Mouse (Mus musculus): ENCODE measurements around the gene Mecr.

The Mecr gene

GRCm38 (mm10) chr4:131890692-131891091 lies 47.4 kb downstream of the Mecr start:
- DNase-seq (ENCODE audit: low read depth, low spot score), result no peak

GRCm38 (mm10) chr4:131897109-131897508 lies 53.8 kb downstream of the Mecr start:
- no peak for DNase-seq (ENCODE audit: low read depth, low spot score)

- no peak for DNase-seq (ENCODE audit: low read depth, low spot score)
These were observed 54.5 kb downstream of the Mecr start for GRCm38 (mm10) chr4:131897787-131898186.

GRCm38 (mm10) chr4:131898503-131899179 lies 55.4 kb downstream of the Mecr start:
- DNase-seq (ENCODE audit: low read depth, low spot score), result no peak

GRCm38 (mm10) chr4:131899180-131899554 lies 55.9 kb downstream of the Mecr start:
- peak; percentile 59 for DNase-seq (ENCODE audit: low read depth, low spot score)

- DNase-seq (ENCODE audit: low read depth, low spot score), result no peak
These were observed 57.8 kb downstream of the Mecr start for GRCm38 (mm10) chr4:131901090-131901489.

- DNase-seq (ENCODE audit: low read depth, low spot score), result peak; percentile 70
These were observed 61.2 kb downstream of the Mecr start for GRCm38 (mm10) chr4:131904478-131904877.

GRCm38 (mm10) chr4:131906423-131906822 lies 63.2 kb downstream of the Mecr start:
- DNase-seq (ENCODE audit: low read depth, low spot score), result no peak

- DNase-seq (ENCODE audit: low read depth, low spot score), result no peak
These were observed 64.6 kb downstream of the Mecr start for GRCm38 (mm10) chr4:131907912-131908311.

- DNase-seq (ENCODE audit: low read depth, low spot score), result no peak
These were observed 67.1 kb downstream of the Mecr start for GRCm38 (mm10) chr4:131910237-131910994.

- DNase-seq (ENCODE audit: low read depth, low spot score), result peak; percentile 68
These were observed 68.3 kb downstream of the Mecr start for GRCm38 (mm10) chr4:131911521-131911920.

- DNase-seq (ENCODE audit: low read depth, low spot score), result peak; percentile 54
These were observed 70.3 kb downstream of the Mecr start for GRCm38 (mm10) chr4:131913526-131913925.

GRCm38 (mm10) chr4:131914046-131914643 lies 70.9 kb downstream of the Mecr start:
- DNase-seq (ENCODE audit: low read depth, low spot score), result no peak

GRCm38 (mm10) chr4:131914891-131915469 lies 71.7 kb downstream of the Mecr start:
- peak; percentile 56 for DNase-seq (ENCODE audit: low read depth, low spot score)

GRCm38 (mm10) chr4:131915821-131916328 lies 72.6 kb downstream of the Mecr start:
- no peak for DNase-seq (ENCODE audit: low read depth, low spot score)

GRCm38 (mm10) chr4:131916425-131916824 lies 73.2 kb downstream of the Mecr start:
- DNase-seq (ENCODE audit: low read depth, low spot score), result peak; percentile 66

- DNase-seq (ENCODE audit: low read depth, low spot score), result no peak
These were observed 73.8 kb downstream of the Mecr start for GRCm38 (mm10) chr4:131917010-131917555.

All from brain, adult 2 months (tissue).